Mouse (Mus musculus) hindbrain, embryonic 15.5 days (tissue): ENCODE measurements around the gene Rph3a. TPM values are rescaled to one million over a fixed set of nuclear protein-coding genes. Genes with fewer than 3 reads are reported as not detected.
A peak's percentile ranks its signal among the peaks of the same experiment; 100 is the strongest.

Experiments used
- ATAC-seq: fragments of 200-750 bp; cut with Nextera tagmentation; 2 replicates; pipeline ENCODE4 v1.8.0; 2017; ENCODE audit warnings: low read depth, moderate number of reproducible peaks, moderate TSS enrichment; ENCODE audit not compliant: low FRiP score
- H3K27ac ChIP-seq: fragments of 300-500 bp; sonication (generic); replicated peaks from 2 replicates; pipeline ENCODE4 v1.5.1; 2015; ENCODE audit warnings: mild to moderate bottlenecking, inconsistent platforms
- H3K27me3 ChIP-seq: fragments of 300-500 bp; sonication (generic); 2 replicates; pipeline ENCODE4 v1.6.1; 2015; ENCODE audit warnings: control low read depth, inconsistent platforms
- H3K36me3 ChIP-seq: fragments of 300-500 bp; sonication (generic); 2 replicates; pipeline ENCODE4 v1.6.1; 2015; ENCODE audit warnings: control low read depth, inconsistent platforms
- H3K4me1 ChIP-seq: fragments of 300-500 bp; sonication (generic); replicated peaks from 2 replicates; pipeline ENCODE4 v1.6.1; 2015; ENCODE audit warnings: control low read depth, inconsistent platforms
- H3K4me2 ChIP-seq: fragments of 300-500 bp; sonication (generic); 2 replicates; pipeline ENCODE4 v1.6.1; 2015; ENCODE audit warnings: moderate library complexity, mild to moderate bottlenecking, inconsistent platforms
- H3K4me3 ChIP-seq: fragments of 300-500 bp; sonication (generic); 2 replicates; pipeline ENCODE4 v1.5.1; 2015; ENCODE audit warnings: mild to moderate bottlenecking, inconsistent platforms
- H3K9ac ChIP-seq: fragments of 300-500 bp; sonication (generic); 2 replicates; pipeline ENCODE4 v1.6.1; 2015; ENCODE audit warnings: inconsistent platforms
- H3K9me3 ChIP-seq: fragments of 300-500 bp; sonication (generic); 2 replicates; pipeline ENCODE4 v1.6.1; 2016; ENCODE audit warnings: control low read depth, inconsistent platforms
- WGBS: fragments of 180-500 bp; shearing (Covaris S2); methylation state at CpG from one replicate; pipeline ENCODE4 v1.1.7; 2015; 5-methylcytosine and 5-hydroxymethylcytosine counted together
- polyA plus RNA-seq: library from polyadenylated mRNA; unstranded; fragments of >200 nt; fragmentation: Nextera tagmentation; extraction: Ambion mirVana; gene quantifications from 2 replicates; pipeline ENCODE4 v1.2.1, GENCODE M21; 2015

The Rph3a gene
- polyA plus RNA-seq, 1 experiment from 2014 or later: 31.9 TPM

DNA sequence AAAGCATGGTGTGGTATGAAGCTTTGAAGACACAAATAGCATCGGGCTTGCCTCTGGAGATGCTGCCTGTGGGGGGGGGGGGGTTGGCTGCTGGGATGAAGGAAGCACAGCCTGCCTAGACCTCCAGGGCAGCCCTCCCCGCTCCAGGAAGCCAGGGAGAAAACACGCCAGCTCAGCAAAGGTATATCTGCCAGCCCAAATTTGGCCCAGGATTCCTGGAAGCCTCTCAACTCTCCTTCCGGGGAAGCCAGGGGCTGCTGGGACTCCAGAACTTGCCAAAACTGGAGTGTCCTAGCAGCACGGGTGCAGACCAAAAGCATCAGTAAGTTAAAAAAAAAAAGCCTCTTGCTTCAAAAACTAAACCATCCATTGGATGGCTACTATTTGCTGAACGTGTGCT lies 37.6 kb downstream of the Rph3a start:
- no peak overlapping the region for H3K4me3 ChIP-seq
- no peaks in the 10 kb centered on the region for H3K9me3 ChIP-seq
- peaks cover 8% of the 10 kb centered on the region; the same call in 1 of the 2 replicates for H3K4me1 ChIP-seq
- H3K27ac ChIP-seq: no peak overlapping the region
- H3K36me3 ChIP-seq: no peaks in the 10 kb centered on the region
- no peak overlapping the region for H3K4me2 ChIP-seq
- H3K27me3 ChIP-seq: no peaks in the 10 kb centered on the region
- no peak for ATAC-seq
- H3K9ac ChIP-seq: no peak overlapping the region
- WGBS: 77% methylated on average over 6 of the region's 6 CpGs

DNA sequence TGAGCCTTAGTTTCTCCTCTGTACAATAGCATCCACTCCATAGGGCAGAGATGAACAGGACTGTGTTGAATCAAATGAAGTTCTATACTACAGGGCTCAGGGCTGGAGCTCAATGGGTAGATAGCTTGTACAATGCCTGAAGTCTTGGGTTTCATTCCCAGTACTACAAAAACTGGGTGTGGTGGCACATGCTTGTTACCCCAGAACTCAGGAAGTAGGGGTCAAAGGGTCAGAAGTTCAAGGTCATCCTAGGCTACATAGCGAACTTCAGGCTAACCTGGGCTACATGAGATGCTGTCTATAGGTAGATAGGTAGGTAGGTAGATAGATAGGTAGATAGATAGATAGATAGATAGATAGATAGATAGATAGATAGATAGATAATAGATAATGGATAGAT lies 38.6 kb downstream of the Rph3a start:
- 85% methylated on average over 1 of the region's 1 CpGs for WGBS
- Histone ChIP-seq H3K27ac (no peak overlapping the region), H3K27me3 (no peaks in the 10 kb centered on the region), H3K4me1 (peaks cover 8% of the 10 kb centered on the region; the same call in 1 of the 2 replicates), H3K36me3 (no peaks in the 10 kb centered on the region), H3K4me3 (no peak overlapping the region), H3K9me3 (no peaks in the 10 kb centered on the region), H3K9ac (no peak overlapping the region), H3K4me2 (no peak overlapping the region)
- no peak for ATAC-seq

DNA sequence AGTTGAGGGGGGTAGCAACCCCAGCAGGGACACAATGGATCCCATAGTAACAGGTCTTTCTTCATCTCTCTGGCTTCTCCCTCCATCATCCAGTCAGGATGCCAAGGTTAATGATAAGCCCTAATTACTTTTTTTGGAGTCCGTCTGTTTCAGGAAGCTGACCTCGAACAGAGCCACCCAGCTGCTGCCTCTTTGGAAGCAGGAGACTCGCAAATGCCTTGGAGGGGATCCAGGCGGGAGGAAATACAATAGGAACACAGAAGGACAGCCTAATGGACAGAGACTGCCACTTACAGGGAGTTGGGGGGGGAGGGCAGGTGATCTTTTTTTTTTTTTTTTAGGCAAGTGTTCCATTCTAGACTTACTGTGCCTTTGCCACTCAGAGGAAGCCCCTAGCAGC lies 40.2 kb downstream of the Rph3a start:
- WGBS: 24% methylated on average over 4 of the region's 4 CpGs
- Histone ChIP-seq H3K4me3 (no peak overlapping the region), H3K36me3 (no peaks in the 10 kb centered on the region), H3K4me2 (no peak overlapping the region), H3K9me3 (no peaks in the 10 kb centered on the region), H3K9ac (no peak overlapping the region), H3K27me3 (no peaks in the 10 kb centered on the region), H3K27ac (no peak overlapping the region; the same call in 1 of the 2 replicates), H3K4me1 (peaks cover 8% of the 10 kb centered on the region; the same call in 1 of the 2 replicates)
- no peak for ATAC-seq

DNA sequence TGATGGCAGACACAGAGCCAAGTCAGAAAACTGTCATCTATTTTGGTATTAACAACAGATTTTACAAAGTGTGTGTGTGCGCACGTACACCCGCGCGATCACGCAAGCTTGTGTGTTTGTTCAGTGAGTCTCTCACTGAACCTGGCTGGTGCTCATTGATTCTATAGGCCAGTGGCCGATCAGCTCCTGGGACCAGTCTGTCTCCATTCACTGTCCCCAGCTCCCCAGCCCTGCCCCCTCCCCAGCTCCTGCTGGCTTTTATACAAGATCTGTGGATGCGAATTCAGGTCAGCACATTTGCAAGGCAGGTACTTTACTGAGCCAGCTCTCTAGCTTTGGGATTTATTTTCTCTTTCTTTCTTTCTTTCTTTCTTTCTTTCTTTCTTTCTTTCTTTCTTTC lies 41.1 kb downstream of the Rph3a start:
- no peaks in the 10 kb centered on the region for H3K36me3 ChIP-seq
- ATAC-seq: no peak

DNA sequence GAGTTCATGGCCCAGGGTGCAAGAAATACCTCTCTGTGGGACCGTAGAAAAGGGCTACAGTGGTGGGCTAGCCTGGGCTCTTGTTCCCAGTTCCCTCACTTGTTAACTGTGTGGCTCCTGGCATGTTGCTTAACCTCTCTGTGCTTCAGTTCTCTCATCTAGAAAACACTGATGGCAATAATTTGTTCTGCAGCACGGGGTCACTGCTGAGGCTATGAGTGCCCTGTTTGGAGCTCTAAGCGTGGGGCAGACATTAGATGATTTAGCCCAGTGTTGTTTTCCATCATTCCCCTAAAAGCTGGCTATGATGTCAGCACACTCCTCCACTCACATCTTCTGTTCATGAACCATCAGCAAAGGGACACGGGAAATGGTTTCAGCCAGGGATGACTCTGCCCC lies 41.8 kb downstream of the Rph3a start:
- WGBS: 57% methylated on average over 4 of the region's 4 CpGs
- H3K4me1 ChIP-seq: peaks cover 8% of the 10 kb centered on the region; the same call in 1 of the 2 replicates
- H3K9me3 ChIP-seq: no peaks in the 10 kb centered on the region
- no peak for ATAC-seq
- no peak overlapping the region for H3K4me3 ChIP-seq
- H3K9ac ChIP-seq: no peak overlapping the region
- H3K27ac ChIP-seq: no peak overlapping the region
- no peak overlapping the region for H3K4me2 ChIP-seq
- H3K27me3 ChIP-seq: no peaks in the 10 kb centered on the region
- no peaks in the 10 kb centered on the region for H3K36me3 ChIP-seq

More for the DNA sequence above, 41.1 kb downstream of the Rph3a start:
- 85% methylated on average over 8 of the region's 8 CpGs for WGBS
- H3K9ac ChIP-seq: no peak overlapping the region
- H3K4me1 ChIP-seq: peaks cover 8% of the 10 kb centered on the region; the same call in 1 of the 2 replicates
- H3K4me2 ChIP-seq: no peak overlapping the region
- H3K4me3 ChIP-seq: no peak overlapping the region
- H3K27ac ChIP-seq: no peak overlapping the region
- no peaks in the 10 kb centered on the region for H3K27me3 ChIP-seq
- no peaks in the 10 kb centered on the region for H3K9me3 ChIP-seq

DNA sequence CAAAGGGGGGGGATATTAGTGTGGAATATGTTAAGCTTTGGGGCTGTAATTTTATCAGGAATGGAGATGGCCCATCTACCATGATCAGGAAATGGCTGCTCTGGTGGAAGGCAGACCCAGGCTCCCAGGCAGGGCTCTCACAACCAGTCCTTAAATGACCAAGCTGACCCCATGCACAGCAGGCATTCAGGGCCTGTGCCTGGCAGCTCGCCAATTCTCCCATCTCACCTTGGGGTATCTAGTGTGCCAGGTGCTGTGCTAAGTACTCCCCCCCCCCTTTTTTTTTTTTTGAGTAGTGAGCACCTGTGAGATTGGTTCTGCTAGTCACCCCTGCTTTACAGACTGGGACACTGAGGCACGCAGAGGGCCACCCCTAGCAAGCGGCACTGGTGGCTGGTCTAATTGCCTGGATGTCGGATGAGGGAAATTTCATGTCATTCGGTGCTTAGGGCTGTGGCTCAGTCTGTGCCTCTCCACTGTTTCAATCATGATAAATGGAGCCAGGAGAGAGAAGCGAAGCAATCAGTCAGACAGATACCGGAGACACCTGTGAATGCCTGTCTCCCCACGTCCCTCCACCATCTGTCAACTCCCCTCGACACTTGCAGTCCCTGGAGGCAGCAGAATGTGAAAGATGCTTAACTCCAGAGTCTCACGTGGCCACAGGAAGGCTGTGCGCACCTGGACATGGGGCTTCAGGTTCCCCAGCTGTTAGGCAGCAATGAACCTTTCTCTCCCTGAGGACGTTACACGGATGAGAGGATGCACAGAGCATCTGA lies 42.3 kb downstream of the Rph3a start:
- H3K36me3 ChIP-seq: no peaks in the 10 kb centered on the region
- H3K27ac ChIP-seq: no peak overlapping the region
- 57% methylated on average over 13 of the region's 13 CpGs for WGBS
- H3K27me3 ChIP-seq: no peaks in the 10 kb centered on the region
- ATAC-seq: peak; percentile 30; the same call in 1 of the 2 replicates
- no peaks in the 10 kb centered on the region for H3K9me3 ChIP-seq
- H3K4me2 ChIP-seq: no peak overlapping the region
- no peak overlapping the region for H3K9ac ChIP-seq
- H3K4me3 ChIP-seq: no peak overlapping the region
- H3K4me1 ChIP-seq: peaks cover 8% of the 10 kb centered on the region; the same call in 1 of the 2 replicates

DNA sequence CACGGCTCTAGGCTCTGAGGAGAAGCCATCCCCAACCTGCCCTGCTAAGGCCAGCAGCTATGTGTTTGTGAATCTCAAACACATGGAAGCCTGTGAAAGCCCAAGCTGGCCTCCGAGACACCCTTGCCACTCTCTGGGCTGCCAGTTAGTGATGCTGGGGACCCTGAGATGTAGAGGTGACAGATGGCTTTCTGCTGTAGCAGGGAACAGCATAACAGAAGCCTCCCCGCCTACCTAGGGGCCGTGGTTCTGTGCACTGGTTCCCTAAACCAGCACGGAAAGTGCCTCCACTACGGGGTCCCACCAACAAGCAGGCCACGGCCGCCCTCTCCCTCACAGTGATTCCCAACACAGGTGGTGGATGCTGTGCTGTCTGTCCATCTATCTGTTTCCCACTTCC lies 43.0 kb downstream of the Rph3a start:
- Histone ChIP-seq H3K4me2 (no peak overlapping the region), H3K36me3 (no peaks in the 10 kb centered on the region), H3K4me3 (no peak overlapping the region), H3K9ac (no peak overlapping the region), H3K27ac (no peak overlapping the region), H3K9me3 (no peaks in the 10 kb centered on the region), H3K4me1 (peaks cover 8% of the 10 kb centered on the region; the same call in 1 of the 2 replicates), H3K27me3 (0 out of 2 replicates have a peak, but pooled peaks cover 2% of the 10 kb centered on the region)
- ATAC-seq: no peak
- whole genome bisulfite sequencing: 82% methylated on average over 8 of the region's 8 CpGs

DNA sequence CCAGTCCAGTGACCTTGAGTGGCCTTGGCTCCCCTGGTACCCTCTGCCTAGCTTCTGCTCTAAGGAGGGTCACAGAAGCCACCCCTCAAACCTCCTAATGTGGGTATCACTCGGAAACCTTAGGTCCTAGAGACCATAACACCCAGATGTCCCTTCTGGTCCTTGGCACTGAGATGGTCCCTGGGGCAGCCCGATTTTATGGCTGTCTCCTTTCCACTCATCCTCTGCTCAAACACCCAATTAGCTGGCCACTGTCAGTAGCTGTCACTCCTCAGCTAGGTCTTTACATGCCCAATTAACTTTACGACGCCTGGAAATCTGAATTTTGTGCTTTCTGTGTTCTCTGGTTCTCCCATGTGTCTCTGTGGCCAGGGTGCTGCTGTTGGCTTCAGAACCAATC lies 43.7 kb downstream of the Rph3a start:
- WGBS: 70% methylated on average over 4 of the region's 4 CpGs
- H3K27ac ChIP-seq: no peak overlapping the region

DNA sequence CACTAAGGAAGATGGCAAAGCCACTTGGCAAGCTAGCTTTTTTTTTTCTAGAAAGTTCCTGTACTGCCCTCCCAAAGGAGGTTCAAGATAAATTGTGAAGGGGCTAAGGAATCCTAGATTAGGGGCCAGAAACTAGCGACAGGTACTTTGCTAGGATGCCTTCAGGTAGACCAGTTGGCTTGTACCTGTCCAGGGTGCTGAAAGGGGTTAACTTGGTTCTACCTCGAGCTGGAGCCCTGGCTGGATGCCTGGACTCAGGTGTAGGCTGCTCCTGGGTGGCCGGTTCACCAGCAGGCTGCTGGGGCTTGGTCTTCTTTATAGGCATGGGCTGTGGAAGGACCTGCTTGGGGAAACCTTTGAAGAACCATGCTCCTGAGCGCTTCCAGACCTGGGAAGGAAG lies 48.9 kb downstream of the Rph3a start:
- no peak for ATAC-seq
- Histone ChIP-seq H3K4me3 (no peak overlapping the region), H3K27ac (no peak overlapping the region), H3K36me3 (peaks cover 3% of the 10 kb centered on the region; the same call in 1 of the 2 replicates), H3K9ac (no peak overlapping the region), H3K27me3 (0 out of 2 replicates have a peak, but pooled peaks cover 2% of the 10 kb centered on the region), H3K4me2 (no peak overlapping the region), H3K9me3 (no peaks in the 10 kb centered on the region), H3K4me1 (no peaks in the 10 kb centered on the region)
- 59% methylated on average over 4 of the region's 4 CpGs for WGBS

More for the DNA sequence above, 43.7 kb downstream of the Rph3a start:
- H3K9ac ChIP-seq: no peak overlapping the region
- no peak overlapping the region for H3K4me2 ChIP-seq
- H3K4me3 ChIP-seq: no peak overlapping the region
- H3K4me1 ChIP-seq: peaks cover 8% of the 10 kb centered on the region; the same call in 1 of the 2 replicates
- no peaks in the 10 kb centered on the region for H3K9me3 ChIP-seq
- H3K27me3 ChIP-seq: 0 out of 2 replicates have a peak, but pooled peaks cover 2% of the 10 kb centered on the region
- H3K36me3 ChIP-seq: no peaks in the 10 kb centered on the region
- no peak for ATAC-seq

DNA sequence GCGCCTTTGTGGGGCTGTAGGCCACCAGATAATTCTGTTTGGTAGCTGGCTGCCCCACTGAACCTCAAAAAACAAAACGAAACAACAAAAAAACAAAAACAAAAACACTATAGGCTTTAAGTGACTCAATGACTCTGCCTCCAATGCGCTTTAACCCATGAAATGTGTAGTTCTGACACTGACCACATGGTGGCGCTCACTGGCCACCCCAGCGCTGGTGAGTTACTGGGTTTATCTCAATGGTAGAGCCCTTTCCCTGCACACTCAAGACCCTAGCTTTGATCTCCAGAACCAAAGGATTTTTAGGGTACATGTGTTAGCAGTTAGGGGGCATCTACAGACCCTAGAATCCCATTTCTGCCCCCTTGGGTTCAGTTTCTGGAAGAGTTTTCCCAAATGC lies 55.9 kb downstream of the Rph3a start:
- H3K4me1 ChIP-seq: no peaks in the 10 kb centered on the region
- H3K36me3 ChIP-seq: peaks cover 3% of the 10 kb centered on the region; the same call in 1 of the 2 replicates
- 24% methylated on average over 5 of the region's 5 CpGs for WGBS
- no peak overlapping the region for H3K27ac ChIP-seq
- no peak; the same call in 1 of the 2 replicates for ATAC-seq
- no peak overlapping the region for H3K4me3 ChIP-seq
- H3K9ac ChIP-seq: no peak overlapping the region
- no peaks in the 10 kb centered on the region for H3K9me3 ChIP-seq
- H3K27me3 ChIP-seq: no peaks in the 10 kb centered on the region
- no peak overlapping the region for H3K4me2 ChIP-seq

DNA sequence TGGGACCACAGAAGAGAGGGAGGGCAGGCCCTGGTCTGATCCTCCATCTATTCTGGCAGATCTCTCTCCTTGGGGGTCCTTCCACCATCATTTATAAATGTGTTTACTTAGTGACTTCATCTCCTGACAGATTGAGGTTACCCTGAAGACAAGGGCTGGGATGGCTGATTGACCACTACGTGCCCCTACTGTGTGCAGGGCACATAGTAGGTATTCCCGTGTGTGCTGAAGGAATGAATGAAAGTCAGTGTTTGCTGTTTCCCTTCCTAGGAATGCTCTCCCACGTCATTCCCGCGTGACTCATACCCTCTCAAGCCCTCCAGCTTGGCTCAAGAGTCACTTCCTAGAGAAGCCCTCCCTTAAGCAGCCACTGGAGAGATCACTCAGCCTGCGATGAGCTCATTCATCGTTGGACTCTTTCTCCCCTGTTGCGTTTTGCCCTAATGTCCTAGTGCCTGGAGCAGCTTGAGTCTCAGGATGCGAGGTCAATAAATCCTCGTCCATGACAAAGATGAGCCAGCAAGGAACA lies 57.6 kb downstream of the Rph3a start:
- no peak for ATAC-seq
- Histone ChIP-seq H3K27ac (no peak overlapping the region), H3K36me3 (no peaks in the 10 kb centered on the region; the same call in 1 of the 2 replicates), H3K9me3 (no peaks in the 10 kb centered on the region), H3K27me3 (no peaks in the 10 kb centered on the region), H3K4me3 (no peak overlapping the region), H3K9ac (no peak overlapping the region), H3K4me2 (no peak overlapping the region), H3K4me1 (no peaks in the 10 kb centered on the region)
- WGBS: 77% methylated on average over 10 of the region's 10 CpGs

DNA sequence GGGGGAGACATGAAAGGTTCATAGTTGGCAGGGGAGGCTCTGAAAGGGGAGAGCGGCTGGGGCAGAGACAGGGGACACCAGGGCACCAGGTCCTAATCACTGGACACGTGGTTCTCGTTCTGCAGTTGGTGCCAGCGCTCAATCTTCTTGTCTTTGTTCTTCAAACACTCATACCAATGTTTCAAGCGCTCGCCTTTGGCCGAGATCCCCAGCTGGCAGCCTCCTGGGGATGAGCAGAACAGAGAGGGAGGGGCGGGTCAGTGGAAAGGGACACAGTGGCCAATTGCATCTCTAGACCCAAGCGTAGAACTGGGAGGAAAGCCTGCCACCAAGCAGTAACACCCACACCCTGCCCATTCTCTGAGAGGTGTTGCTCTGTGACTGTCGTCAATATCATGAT lies 67.8 kb downstream of the Rph3a start:
- ATAC-seq: no peak

More for the DNA sequence above, 67.8 kb downstream of the Rph3a start:
- H3K27me3 ChIP-seq: no peaks in the 10 kb centered on the region
- H3K27ac ChIP-seq: no peak overlapping the region
- H3K9me3 ChIP-seq: no peaks in the 10 kb centered on the region
- H3K9ac ChIP-seq: no peak overlapping the region
- H3K4me3 ChIP-seq: no peak overlapping the region
- no peak overlapping the region for H3K4me2 ChIP-seq
- H3K4me1 ChIP-seq: no peaks in the 10 kb centered on the region
- 73% methylated on average over 10 of the region's 10 CpGs for WGBS
- no peaks in the 10 kb centered on the region for H3K36me3 ChIP-seq
